9 mouse cellular contexts compared by ENCODE assay signal in the genomic region with DNA sequence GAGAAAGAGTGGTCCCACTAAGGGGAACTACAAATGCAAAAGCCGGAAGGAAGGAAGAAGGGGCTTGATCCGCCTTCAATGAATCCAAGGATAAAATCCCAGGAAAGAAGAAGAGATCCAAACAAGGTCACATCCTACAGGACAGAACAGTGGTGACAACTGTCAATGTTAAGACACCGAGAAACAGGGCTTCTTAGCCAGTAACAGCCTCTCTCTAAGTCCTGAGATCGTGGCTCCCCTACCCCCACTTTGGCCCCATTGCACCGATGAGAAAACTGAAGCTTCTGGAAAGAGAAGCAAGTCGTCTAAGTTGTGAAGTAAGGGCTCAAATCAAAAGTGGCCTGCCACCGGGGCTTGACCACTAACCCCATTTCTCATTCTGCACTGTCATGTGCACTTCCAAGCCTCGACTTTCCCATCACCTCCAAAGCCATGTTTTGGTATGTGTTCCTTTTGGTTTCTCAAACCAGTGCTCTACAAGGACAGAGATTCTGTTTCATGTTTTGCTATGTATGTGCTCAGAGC. TPM values are rescaled to one million over a fixed set of nuclear protein-coding genes. Genes with fewer than 3 reads are reported as not detected.
DNase-seq lines count a peak whose midpoint lies in the region; ATAC-seq lines count a peak whose summit lies in the region.
"Had no signal": no experiment of that assay in that cellular context is flagged by ENCODE, and none has a peak within 500 bp of the region (broad histone marks: within the 10 kb centered on the region; RNA-seq: fewer than 3 reads in every experiment).

No protein-coding gene starts in this region.

- H3K4me1 ChIP-seq in liver, embryonic 11.5 days (replicated peaks; ENCODE audit: control insufficient read depth, insufficient read depth, low read length) = peaks cover 32% of the 10 kb centered on the region; the same call in 1 of the 2 replicates
- peaks cover 17% of the 10 kb centered on the region for H3K4me1 ChIP-seq in embryonic facial prominence, embryonic 15.5 days
- peaks cover 15% of the 10 kb centered on the region for H3K4me1 ChIP-seq in hindbrain, embryonic 16.5 days (ENCODE audit: control insufficient read depth, insufficient read depth, low read depth, low read length)
- H3K4me1 ChIP-seq in midbrain, embryonic 15.5 days = peaks cover 27% of the 10 kb centered on the region

- no peak overlapping the region for H3K27ac ChIP-seq in liver, embryonic 11.5 days (ENCODE audit: low read depth, low read length)
- no peak overlapping the region for H3K27ac ChIP-seq in embryonic facial prominence, embryonic 15.5 days (replicated peaks)
- no peak overlapping the region; the same call in 1 of the 2 replicates for H3K27ac ChIP-seq in hindbrain, embryonic 16.5 days (ENCODE audit: low read depth, low read length)
- no peak overlapping the region for H3K27ac ChIP-seq in midbrain, embryonic 15.5 days

- no peak for DNase-seq in liver, embryonic 11.5 days (ENCODE audit: low spot score)
- DNase-seq in liver = no peak
- DNase-seq in gastrocnemius, postnatal 36 days = no peak
- DNase-seq in lung, postnatal 36 days = no peak
- DNase-seq: right cerebral cortex, postnatal 25 days had no signal

- intact Hi-C loops in gastrocnemius, postnatal 36 days (cut with DNase I) = loop anchor here (5.0 kb wide), 2 partner anchors 43 to 67 kb away; no protein-coding TSS in a partner anchor

- H3K4me3 ChIP-seq in liver, embryonic 11.5 days (ENCODE audit: low read depth, low read length) = peak overlapping the region; percentile 92
- 0 out of 2 replicates have a peak overlapping the region, but pooled peaks have one; percentile 79 for H3K4me3 ChIP-seq in embryonic facial prominence, embryonic 15.5 days (replicated peaks)
- H3K4me3 ChIP-seq in hindbrain, embryonic 16.5 days (ENCODE audit: low read length) = peak overlapping the region; percentile 84; the same call in 1 of the 2 replicates
- H3K4me3 ChIP-seq in midbrain, embryonic 15.5 days = peak overlapping the region; percentile 87

- H3K9ac ChIP-seq in liver, embryonic 11.5 days (ENCODE audit: low read depth, low read length) = no peak overlapping the region
- no peak overlapping the region for H3K9ac ChIP-seq in embryonic facial prominence, embryonic 15.5 days
- H3K9ac ChIP-seq in hindbrain, embryonic 16.5 days (ENCODE audit: low read depth, low read length) = peak overlapping the region; percentile 89; the same call in 1 of the 2 replicates
- H3K9ac ChIP-seq in midbrain, embryonic 15.5 days = peak overlapping the region; percentile 87; the same call in 1 of the 2 replicates

- H3K9me3 ChIP-seq in liver, embryonic 11.5 days (ENCODE audit: control insufficient read depth, low read length) = no peaks in the 10 kb centered on the region
- H3K9me3 ChIP-seq in embryonic facial prominence, embryonic 15.5 days (replicated peaks) = no peaks in the 10 kb centered on the region
- H3K9me3 ChIP-seq in hindbrain, embryonic 16.5 days (ENCODE audit: control insufficient read depth, low read length) = no peaks in the 10 kb centered on the region
- no peaks in the 10 kb centered on the region for H3K9me3 ChIP-seq in midbrain, embryonic 15.5 days

- H3K36me3 ChIP-seq in liver, embryonic 11.5 days (ENCODE audit: control insufficient read depth, insufficient read depth, low read length) = no peaks in the 10 kb centered on the region
- no peaks in the 10 kb centered on the region for H3K36me3 ChIP-seq in embryonic facial prominence, embryonic 15.5 days
- no peaks in the 10 kb centered on the region for H3K36me3 ChIP-seq in hindbrain, embryonic 16.5 days (ENCODE audit: control insufficient read depth, insufficient read depth, low read length)
- H3K36me3 ChIP-seq in midbrain, embryonic 15.5 days (replicated peaks) = no peaks in the 10 kb centered on the region

- ATAC-seq in liver, embryonic 11.5 days (replicated peaks; ENCODE audit: low FRiP score) = no peak
- ATAC-seq in embryonic facial prominence, embryonic 15.5 days (ENCODE audit: insufficient number of reproducible peaks, low FRiP score, low TSS enrichment, low read depth) = no peak
- no peak for ATAC-seq in hindbrain, embryonic 16.5 days
- no peak for ATAC-seq in midbrain, embryonic 15.5 days (replicated peaks)
- ATAC-seq in monocyte, adult 5-6 weeks (replicated peaks; ENCODE audit: insufficient number of reproducible peaks, low FRiP score, low TSS enrichment, poor library complexity, severe bottlenecking) = no peak

- H3K4me2 ChIP-seq in liver, embryonic 11.5 days = peak overlapping the region; percentile 90
- 0 out of 2 replicates have a peak overlapping the region, but pooled peaks have one; percentile 85 for H3K4me2 ChIP-seq in embryonic facial prominence, embryonic 15.5 days (replicated peaks)
- peak overlapping the region; percentile 81 for H3K4me2 ChIP-seq in hindbrain, embryonic 16.5 days (ENCODE audit: low read length)
- peak overlapping the region; percentile 78 for H3K4me2 ChIP-seq in midbrain, embryonic 15.5 days

- 45% methylated on average over 8 of the region's 8 CpGs for WGBS in liver, embryonic 11.5 days
- WGBS in embryonic facial prominence, embryonic 15.5 days = 61% methylated on average over 8 of the region's 8 CpGs
- 58% methylated on average over 8 of the region's 8 CpGs for WGBS in hindbrain, embryonic 16.5 days
- WGBS in midbrain, embryonic 15.5 days = 61% methylated on average over 8 of the region's 8 CpGs

- peaks cover 9% of the 10 kb centered on the region; the same call in 1 of the 2 replicates for H3K27me3 ChIP-seq in liver, embryonic 11.5 days (replicated peaks; ENCODE audit: control insufficient read depth, insufficient read depth, low read length)
- peaks cover 10% of the 10 kb centered on the region for H3K27me3 ChIP-seq in embryonic facial prominence, embryonic 15.5 days
- 0 out of 2 replicates have a peak, but pooled peaks cover 2% of the 10 kb centered on the region for H3K27me3 ChIP-seq in hindbrain, embryonic 16.5 days (replicated peaks; ENCODE audit: control insufficient read depth, insufficient read depth, low read length)
- H3K27me3 ChIP-seq in midbrain, embryonic 15.5 days (replicated peaks) = no peaks in the 10 kb centered on the region

RNA-seq across cellular contexts. Expression of a gene that starts 1.2 kb away (rescaled TPM):
- 8.0 and 11.8 TPM in 2 replicates for polyA plus RNA-seq in liver, embryonic 11.5 days (2014; fragmentation: Nextera tagmentation; extraction: Ambion mirVana)
- polyA plus RNA-seq in embryonic facial prominence, embryonic 15.5 days (2015; fragmentation: Nextera tagmentation; extraction: Ambion mirVana) = 11.5 and 14.8 TPM in 2 replicates
- 19.7 and 22.6 TPM in 2 replicates for polyA plus RNA-seq in hindbrain, embryonic 16.5 days (2015; fragmentation: Nextera tagmentation; extraction: Ambion mirVana)
- polyA plus RNA-seq in midbrain, embryonic 15.5 days (2015; fragmentation: Nextera tagmentation; extraction: Ambion mirVana) = 28.3 and 31.8 TPM in 2 replicates
- total RNA-seq in monocyte, adult 5-6 weeks (2017) = 107 to 198 TPM (median 140 TPM) in 3 replicates
- 1 to 10 TPM; 6.9 TPM for total RNA-seq in gastrocnemius, postnatal 36 days (2021)

Comparison
In these comparisons a context has a peak if more than half of its experiments do, and no peak if none do; other contexts are left out.
1. H3K9ac ChIP-seq: peak in hindbrain, embryonic 16.5 days (single experiment) and midbrain, embryonic 15.5 days (single experiment); none in liver, embryonic 11.5 days (single experiment) and embryonic facial prominence, embryonic 15.5 days (single experiment).
2. Peak in every context shown above with its lines, with median percentiles within 50 percentile points of each other: H3K4me2 ChIP-seq and H3K4me3 ChIP-seq.